Comparison of ENCODE assay signal across 20 mouse cellular contexts in the genomic region with DNA sequence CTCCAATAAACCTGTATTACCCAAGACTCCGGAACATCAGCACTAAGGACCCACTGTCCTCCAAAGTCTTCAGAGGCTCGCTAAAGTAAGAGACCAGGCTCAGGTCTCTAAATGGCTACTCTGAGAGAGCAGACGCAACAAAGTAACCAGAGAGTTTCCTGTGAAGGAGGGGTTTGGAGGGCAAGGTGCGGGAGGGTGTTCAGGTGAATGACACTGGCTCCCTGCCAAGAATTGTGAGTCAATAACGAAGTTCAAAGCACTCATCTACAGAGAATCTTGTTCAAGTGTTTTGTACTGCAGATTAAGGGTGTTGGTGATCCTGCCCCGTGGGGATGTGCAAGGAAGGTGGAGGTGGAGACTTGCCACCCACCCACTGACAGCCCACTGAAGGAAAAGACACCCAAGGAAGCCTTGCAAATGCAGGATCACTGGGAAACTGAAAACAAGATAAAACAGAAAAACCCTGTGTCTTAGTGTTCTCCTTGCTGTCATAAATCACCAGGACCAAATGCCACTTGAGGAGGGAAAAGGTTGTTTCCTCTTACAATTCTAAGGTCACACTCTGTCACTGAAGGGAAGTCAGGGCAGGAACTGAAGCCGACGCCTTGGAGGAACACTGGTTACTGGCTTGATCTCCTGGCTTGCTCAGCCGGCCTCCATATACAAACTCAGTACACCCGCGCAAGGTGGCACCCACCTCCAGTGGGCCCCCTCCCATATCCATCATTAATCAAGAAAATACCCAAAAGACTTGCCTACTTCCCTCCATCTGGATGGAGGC. TPM values are rescaled to one million over a fixed set of nuclear protein-coding genes. Genes with fewer than 3 reads are reported as not detected.
DNase-seq lines count a peak whose midpoint lies in the region; ATAC-seq and TF ChIP-seq lines count a peak whose summit lies in the region.
"Had no signal": no experiment of that assay in that cellular context is flagged by ENCODE, and none has a peak within 500 bp of the region (broad histone marks: within the 10 kb centered on the region; RNA-seq: fewer than 3 reads in every experiment).

No protein-coding gene starts in this region.

- no peak for ATAC-seq in kidney, embryonic 16.5 days (ENCODE audit: low FRiP score, low TSS enrichment)
- ATAC-seq: inflammation-experienced regulatory T-cells, adult 6 months had no signal

- TF ChIP-seq CTCF in kidney, adult 2 months (conservative IDR thresholded peaks at IDR 0.05; ENCODE audit: insufficient read depth, insufficient read length, low read depth, low read length), result no peak
- no peak for TF ChIP-seq CTCF in heart, adult 2 months (IDR thresholded peaks at IDR 0.05)

- no peak overlapping the region for H3K4me3 ChIP-seq in kidney, adult 2 months (ENCODE audit: insufficient read depth, low read depth, low read length)
- no peak overlapping the region for H3K4me3 ChIP-seq in kidney, embryonic 16.5 days (ENCODE audit: low read length)
- no peak overlapping the region for H3K4me3 ChIP-seq in heart, adult 2 months
- H3K4me3 ChIP-seq: heart, embryonic 12.5 days; hindbrain, embryonic 10.5 days; limb, embryonic 12.5 days; lung, embryonic 15.5 days; myocyte had no signal

- no peak overlapping the region for H3K4me2 ChIP-seq in kidney, embryonic 16.5 days (replicated peaks; ENCODE audit: low read depth, low read length)
- H3K4me2 ChIP-seq: heart, embryonic 12.5 days; limb, embryonic 12.5 days; lung, embryonic 15.5 days had no signal

- H3K9me3 ChIP-seq in kidney, embryonic 16.5 days (ENCODE audit: low read length), result no peaks in the 10 kb centered on the region
- H3K9me3 ChIP-seq: hindbrain, embryonic 10.5 days; limb, embryonic 12.5 days; lung, embryonic 15.5 days had no signal

- DNase-seq in kidney, adult 2 months, result peak; percentile 56
- peak; percentile 37 for DNase-seq in urinary bladder, postnatal 14 days (ENCODE audit: low spot score)
- DNase-seq in urinary bladder, postnatal 4 days (ENCODE audit: low spot score in 2 of 2), result no peak
- peak; percentile 36 for DNase-seq in kidney, postnatal 14 days
- no peak for DNase-seq in heart, adult 2 months
- DNase-seq in cerebellum, postnatal 14 days, result no peak
- DNase-seq in adrenal gland, postnatal 10 days, result no peak
- DNase-seq: B cell, adult 2 months; cerebellum, adult 18-20 months; embryo, embryonic 11 days; gastrocnemius, postnatal 36 days; right cerebral cortex, postnatal 14 days had no signal

- 24% methylated on average over 11 of the region's 11 CpGs for WGBS in kidney, adult 2 months
- 22% methylated on average over 11 of the region's 11 CpGs for WGBS in kidney, embryonic 16.5 days
- WGBS in heart, adult 2 months, result 53% methylated on average over 11 of the region's 11 CpGs

- intact Hi-C loops in heart, adult 2 months (cut with DNase I), result no loop called here

- H3K9ac ChIP-seq in kidney, embryonic 16.5 days (replicated peaks; ENCODE audit: low read length), result no peak overlapping the region
- no peak overlapping the region for H3K9ac ChIP-seq in heart, adult 2 months (ENCODE audit: low read depth, low read length)
- H3K9ac ChIP-seq: heart, embryonic 12.5 days; limb, embryonic 12.5 days; lung, embryonic 15.5 days had no signal

- TF ChIP-seq EP300 in heart, adult 2 months (IDR thresholded peaks at IDR 0.05; ENCODE audit: insufficient read depth, low read depth, low read length), result no peak

- no peaks in the 10 kb centered on the region for H3K4me1 ChIP-seq in kidney, adult 2 months (ENCODE audit: control insufficient read depth, insufficient read depth, low read length)
- H3K4me1 ChIP-seq in kidney, embryonic 16.5 days (ENCODE audit: insufficient read depth, low read length), result 0 out of 2 replicates have a peak, but pooled peaks cover 3% of the 10 kb centered on the region
- H3K4me1 ChIP-seq in heart, adult 2 months (ENCODE audit: control insufficient read depth, insufficient read depth, low read length), result no peaks in the 10 kb centered on the region
- H3K4me1 ChIP-seq: heart, embryonic 12.5 days; hindbrain, embryonic 10.5 days had no signal

- TF ChIP-seq POLR2A in kidney, adult 2 months (IDR thresholded peaks at IDR 0.05; ENCODE audit: low read depth, low read length), result no peak
- TF ChIP-seq POLR2A in heart, adult 2 months (IDR thresholded peaks at IDR 0.05; ENCODE audit: insufficient read depth, low read depth, low read length), result no peak

- no peaks in the 10 kb centered on the region for H3K36me3 ChIP-seq in kidney, adult 2 months (ENCODE audit: control insufficient read depth, insufficient read depth, low read length)
- no peaks in the 10 kb centered on the region for H3K36me3 ChIP-seq in kidney, embryonic 16.5 days (ENCODE audit: insufficient read depth, low read length)
- no peaks in the 10 kb centered on the region for H3K36me3 ChIP-seq in heart, adult 2 months (ENCODE audit: control insufficient read depth, insufficient read depth, low read length)
- H3K36me3 ChIP-seq: heart, embryonic 12.5 days; hindbrain, embryonic 10.5 days; limb, embryonic 12.5 days; lung, embryonic 15.5 days had no signal

- H3K27me3 ChIP-seq in kidney, adult 2 months (replicated peaks; ENCODE audit: control insufficient read depth, insufficient read depth, low read length), result no peaks in the 10 kb centered on the region; the same call in 1 of the 2 replicates
- H3K27me3 ChIP-seq in kidney, embryonic 16.5 days (ENCODE audit: insufficient read depth, low read length), result no peaks in the 10 kb centered on the region
- no peaks in the 10 kb centered on the region for H3K27me3 ChIP-seq in heart, adult 2 months (ENCODE audit: control insufficient read depth, insufficient read depth, low read length)
- H3K27me3 ChIP-seq: heart, embryonic 12.5 days; limb, embryonic 12.5 days; lung, embryonic 15.5 days had no signal

- no peak overlapping the region for H3K27ac ChIP-seq in kidney, adult 2 months (ENCODE audit: insufficient read depth, low read depth, low read length)
- H3K27ac ChIP-seq in kidney, embryonic 16.5 days (ENCODE audit: low read length), result no peak overlapping the region
- no peak overlapping the region for H3K27ac ChIP-seq in heart, adult 2 months
- H3K27ac ChIP-seq: hindbrain, embryonic 10.5 days; limb, embryonic 12.5 days; lung, embryonic 15.5 days had no signal

- H3K79me2 ChIP-seq in heart, adult 2 months (replicated peaks; ENCODE audit: control insufficient read depth, insufficient read depth, low read length), result no peaks in the 10 kb centered on the region

RNA-seq across cellular contexts. Expression of a gene that starts 30.8 kb away (rescaled TPM):
- polyA plus RNA-seq in kidney, adult 2 months (2012; rRNA removed), result 3.7 and 6.0 TPM in 2 replicates
- polyA plus RNA-seq in kidney, embryonic 16.5 days (2015; fragmentation: Nextera tagmentation; extraction: Ambion mirVana), result 9.9 and 10.4 TPM in 2 replicates
- 1 to 10 TPM; 1.1 to 1.9 TPM for total RNA-seq in heart, adult 2 months (2021)
- polyA plus RNA-seq in heart, adult 2 months (2012; rRNA removed), result 1.5 and 1.6 TPM in 2 replicates
- 1 to 10 TPM; 6.7 to 8.5 TPM for total RNA-seq in adrenal gland, postnatal 10 days (2021)
- total RNA-seq: MEL had no signal
- polyA plus RNA-seq: inflammation-experienced regulatory T-cells, adult 6 months had no signal

Comparison
In these comparisons a context has a peak if more than half of its experiments do, and no peak if none do; other contexts are left out.
1. DNase-seq: peak in kidney, adult 2 months (single experiment), urinary bladder, postnatal 14 days (single experiment) and kidney, postnatal 14 days (single experiment); none in urinary bladder, postnatal 4 days (0 of 2), heart, adult 2 months (0 of 2), cerebellum, postnatal 14 days (0 of 2) and adrenal gland, postnatal 10 days (single experiment).